Mouse (Mus musculus): ENCODE measurements at regions not wholly inside any gene's neighbourhood (a gene's known extent, or its start where the extent isn't known, plus 50 kb on each side); places are given as distances from the start of the nearest gene placed in this dataset.

DNA sequence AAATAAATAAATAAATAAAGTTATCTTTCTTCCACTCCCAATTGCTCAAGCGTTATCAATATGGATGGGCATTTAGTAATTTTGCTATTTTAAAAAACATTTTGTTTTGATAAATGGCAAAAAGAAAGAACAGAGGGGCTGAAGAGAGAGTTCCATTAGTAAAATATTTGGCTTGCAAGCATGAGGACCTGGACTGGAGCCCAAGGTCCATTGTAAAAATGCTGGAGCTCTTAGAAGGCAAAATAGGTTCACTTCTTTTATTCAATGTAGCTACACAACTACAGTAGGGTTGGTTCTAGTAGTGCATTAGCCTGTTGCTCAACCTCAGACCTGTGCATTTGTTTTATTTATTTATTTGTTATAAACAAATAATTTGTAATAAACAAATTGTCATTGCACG lies 102.8 kb downstream of the Sucnr1 start:
- TF ChIP-seq CTCF (IDR thresholded peaks at IDR 0.05) (no peak), EP300 (IDR thresholded peaks at IDR 0.05) (no peak)
